Mouse (Mus musculus) forebrain, postnatal 0 days (tissue): ENCODE measurements around the gene Tprg. TPM values are rescaled to one million over a fixed set of nuclear protein-coding genes. Genes with fewer than 3 reads are reported as not detected.

Experiments used
- ATAC-seq: fragments of 200-750 bp; cut with Nextera tagmentation; 2 replicates; pipeline ENCODE4 v1.8.0; 2017; ENCODE audit warnings: mild to moderate bottlenecking, moderate library complexity
- DNase-seq: peaks from one replicate; pipeline ENCODE4 v3.0.0-alpha.2; 2015
- H3K27ac ChIP-seq: fragments of 300-500 bp; sonication (generic); 2 replicates; pipeline ENCODE4 v1.5.1; 2014; ENCODE audit warnings: low read depth, mild to moderate bottlenecking, antibody characterized with exemption, low read length, moderate library complexity, mixed read lengths
- H3K27me3 ChIP-seq: fragments of 300-500 bp; sonication (generic); 2 replicates; pipeline ENCODE4 v1.6.1; 2014; ENCODE audit warnings: mild to moderate bottlenecking, low read length, mixed read lengths; ENCODE audit not compliant: insufficient read depth
- H3K36me3 ChIP-seq: fragments of 300-500 bp; sonication (generic); 2 replicates; pipeline ENCODE4 v1.6.1; 2014; ENCODE audit warnings: mild to moderate bottlenecking, moderate library complexity; ENCODE audit not compliant: insufficient read depth
- H3K4me1 ChIP-seq: fragments of 300-500 bp; sonication (generic); 2 replicates; pipeline ENCODE4 v1.6.1; 2014; ENCODE audit warnings: antibody characterized with exemption; ENCODE audit not compliant: insufficient read depth
- H3K4me2 ChIP-seq: fragments of 300-500 bp; sonication (generic); 2 replicates; pipeline ENCODE4 v1.6.1; 2014; ENCODE audit warnings: low read depth, mild to moderate bottlenecking, moderate library complexity
- H3K4me3 ChIP-seq: fragments of 300-500 bp; sonication (generic); 2 replicates; pipeline ENCODE4 v1.5.1; 2014; ENCODE audit warnings: low read depth, low read length, mixed read lengths
- H3K9ac ChIP-seq: fragments of 300-500 bp; sonication (generic); 2 replicates; pipeline ENCODE4 v1.6.1; 2014; ENCODE audit warnings: mild to moderate bottlenecking
- H3K9me3 ChIP-seq: fragments of 300-500 bp; sonication (generic); 2 replicates; pipeline ENCODE4 v1.6.1; 2016; ENCODE audit warnings: low read length
- CTCF ChIP-seq: sonication (generic); IDR thresholded peaks from 2 replicates; pipeline ENCODE4 v1.5.1; 2016; ENCODE audit warnings: antibody characterized with exemption, control low read depth, low read depth
- WGBS: fragments of 180-500 bp; shearing (Covaris S2); extraction: QIAGEN DNeasy Blood & Tissue Kit; methylation state at CpG from one replicate; pipeline ENCODE4 v1.1.7; 2014; 5-methylcytosine and 5-hydroxymethylcytosine counted together
- polyA plus RNA-seq: library from polyadenylated mRNA; unstranded; fragments of >200 nt; fragmentation: Nextera tagmentation; extraction: Ambion mirVana; gene quantifications from 2 replicates; pipeline ENCODE4 v1.2.1, GENCODE M21; 2015
- total RNA-seq: library from RNA; depleted of rRNA; stranded (reverse); fragments of >200 nt; gene quantifications from 2 replicates; pipeline ENCODE4 v1.2.3, GENCODE M21; 2014

Gene Tprg
- total and polyA plus RNA-seq, 2 experiments from 2014 or later: not detected

GRCm38 (mm10) chr16:25465435-25466139, 179.0 kb downstream of the Tprg start:
- no peak overlapping the region for H3K9ac ChIP-seq

GRCm38 (mm10) chr16:25468040-25468439, 181.4 kb downstream of the Tprg start:
- H3K27ac ChIP-seq: no peak overlapping the region
- no peak for TF ChIP-seq CTCF
- no peaks in the 10 kb centered on the region for H3K36me3 ChIP-seq
- H3K27me3 ChIP-seq: no peaks in the 10 kb centered on the region
- no peak overlapping the region for H3K4me2 ChIP-seq
- H3K9ac ChIP-seq: no peak overlapping the region
- H3K4me3 ChIP-seq: no peak overlapping the region
- no peaks in the 10 kb centered on the region for H3K9me3 ChIP-seq
- no peak for DNase-seq
- no peak for ATAC-seq
- 80% methylated on average over 3 of the region's 3 CpGs for WGBS
- H3K4me1 ChIP-seq: no peaks in the 10 kb centered on the region

More at GRCm38 (mm10) chr16:25465435-25466139, 179.0 kb downstream of the Tprg start:
- ATAC-seq: peak; percentile 34
- no peaks in the 10 kb centered on the region for H3K36me3 ChIP-seq
- no peak overlapping the region for H3K27ac ChIP-seq
- no peaks in the 10 kb centered on the region for H3K4me1 ChIP-seq
- DNase-seq: no peak
- no peak for TF ChIP-seq CTCF
- no peaks in the 10 kb centered on the region for H3K9me3 ChIP-seq
- no peaks in the 10 kb centered on the region for H3K27me3 ChIP-seq
- whole genome bisulfite sequencing: 58% methylated on average over 13 of the region's 13 CpGs
- no peak overlapping the region for H3K4me2 ChIP-seq
- H3K4me3 ChIP-seq: no peak overlapping the region

GRCm38 (mm10) chr16:25468662-25469061, 182.0 kb downstream of the Tprg start:
- no peaks in the 10 kb centered on the region for H3K9me3 ChIP-seq

More at GRCm38 (mm10) chr16:25468662-25469061, 182.0 kb downstream of the Tprg start:
- no peak overlapping the region for H3K9ac ChIP-seq
- H3K4me3 ChIP-seq: no peak overlapping the region
- H3K4me1 ChIP-seq: no peaks in the 10 kb centered on the region
- TF ChIP-seq CTCF: no peak
- no peaks in the 10 kb centered on the region for H3K36me3 ChIP-seq
- no peak overlapping the region for H3K27ac ChIP-seq
- 68% methylated on average over 5 of the region's 5 CpGs for WGBS
- ATAC-seq (no peak), DNase-seq (no peak)
- no peaks in the 10 kb centered on the region for H3K27me3 ChIP-seq
- H3K4me2 ChIP-seq: no peak overlapping the region
